Mouse (Mus musculus) CH12.LX (cell line): ENCODE measurements at regions not wholly inside any gene's neighbourhood (a gene's known extent, or its start where the extent isn't known, plus 50 kb on each side); places are given as distances from the start of the nearest gene placed in this dataset.

ENCODE experiments used
- DNase-seq: peaks from one replicate; pipeline ENCODE4 v3.0.0-alpha.2; 2013; ENCODE audit errors: extremely low read depth
- H3K27ac ChIP-seq: 2 replicates; pipeline ENCODE4 v1.5.1; 2012; ENCODE audit warnings: low read depth, mild to moderate bottlenecking, control low read depth, moderate library complexity; ENCODE audit not compliant: insufficient read depth
- H3K27me3 ChIP-seq: replicated peaks from 2 replicates; pipeline ENCODE3; 2012; ENCODE audit warnings: inconsistent platforms
- H3K36me3 ChIP-seq, 2 experiments: replicated peaks in 1 of 2; 2 replicates each; pipeline versions ENCODE3 to v1.6.1; 2012; ENCODE audit warnings: inconsistent platforms in 1 of 2, low read length in 1 of 2, mild to moderate bottlenecking in 1 of 2, mixed read lengths in 1 of 2, moderate library complexity in 1 of 2; ENCODE audit not compliant: control insufficient read depth in 1 of 2, insufficient read depth in 1 of 2
- H3K4me1 ChIP-seq, 2 experiments: 2 replicates each; pipeline ENCODE4 v1.6.1; 2012; ENCODE audit warnings: inconsistent platforms in 1 of 2, moderate library complexity in 1 of 2; ENCODE audit not compliant: insufficient read depth in 2 of 2, control insufficient read depth in 1 of 2
- H3K4me2 ChIP-seq: 2 replicates; pipeline ENCODE4 v1.6.1; 2012; ENCODE audit warnings: low read depth, mild to moderate bottlenecking, control low read depth; ENCODE audit not compliant: poor library complexity, insufficient read depth, severe bottlenecking
- H3K4me3 ChIP-seq, 3 experiments: fragments of 150-350 bp in 1 of 3; sonication (generic) in 1 of 3; replicated peaks in 1 of 3; 2 replicates each; pipeline versions ENCODE3 to v1.5.1; 2011 to 2012; ENCODE audit warnings: low read depth in 2 of 3, low read length in 2 of 3, mild to moderate bottlenecking in 2 of 3, moderate library complexity in 2 of 3, control low read depth in 1 of 3, improper control_type of control experiment in 1 of 3, inconsistent platforms in 1 of 3, mixed read lengths in 1 of 3; ENCODE audit not compliant: poor library complexity in 1 of 3
- H3K79me2 ChIP-seq: replicated peaks from 2 replicates; pipeline ENCODE4 v1.6.1; 2012; ENCODE audit warnings: mild to moderate bottlenecking, moderate library complexity; ENCODE audit not compliant: control insufficient read depth, poor library complexity, insufficient read depth, severe bottlenecking; ENCODE audit errors: extremely low read depth
- H3K9ac ChIP-seq: 2 replicates; pipeline ENCODE4 v1.6.1; 2012; ENCODE audit warnings: low read depth, mild to moderate bottlenecking, control low read depth, moderate library complexity; ENCODE audit not compliant: insufficient read depth
- H3K9me3 ChIP-seq: replicated peaks from 2 replicates; pipeline ENCODE3; 2012; ENCODE audit warnings: low read length, inconsistent platforms, mixed read lengths
- CHD1 ChIP-seq: IDR thresholded peaks from 2 replicates; pipeline ENCODE4 v1.6.1; 2012; ENCODE audit warnings: low read depth, low read length, improper control_type of control experiment, inconsistent platforms
- CHD2 ChIP-seq: IDR thresholded peaks from 2 replicates; pipeline ENCODE4 v1.6.1; 2011; ENCODE audit warnings: low read length, improper control_type of control experiment
- ELF1 ChIP-seq: IDR thresholded peaks from 2 replicates; pipeline ENCODE4 v1.6.1; 2014; ENCODE audit warnings: low read depth, mild to moderate bottlenecking, inconsistent platforms, low read length, improper control_type of control experiment
- GABPA ChIP-seq: IDR thresholded peaks from 2 replicates; pipeline ENCODE4 v1.6.1; 2012; ENCODE audit warnings: low read depth, low read length, improper control_type of control experiment, inconsistent platforms; ENCODE audit not compliant: insufficient replicate concordance
- HCFC1 ChIP-seq: IDR thresholded peaks from 2 replicates; pipeline ENCODE4 v1.6.1; 2012; ENCODE audit warnings: low read depth, mild to moderate bottlenecking, inconsistent platforms, low read length, improper control_type of control experiment
- JUN ChIP-seq: IDR thresholded peaks from 2 replicates; pipeline ENCODE4 v1.6.1; 2011; ENCODE audit warnings: low read depth, mild to moderate bottlenecking, low read length, improper control_type of control experiment, moderate library complexity; ENCODE audit not compliant: insufficient read depth
- JUND ChIP-seq: conservative IDR thresholded peaks from 2 replicates; pipeline ENCODE4 v1.6.1; 2011; ENCODE audit warnings: low read depth, low read length, improper control_type of control experiment
- KAT2A ChIP-seq: IDR thresholded peaks from 2 replicates; pipeline ENCODE4 v1.6.1; 2012; ENCODE audit warnings: low read length, improper control_type of control experiment, inconsistent platforms; ENCODE audit not compliant: insufficient replicate concordance
- MAX ChIP-seq: IDR thresholded peaks from 2 replicates; pipeline ENCODE4 v1.6.1; 2011; ENCODE audit warnings: low read length, improper control_type of control experiment
- MAZ ChIP-seq: IDR thresholded peaks from 2 replicates; pipeline ENCODE4 v1.6.1; 2012; ENCODE audit warnings: low read depth, mild to moderate bottlenecking, inconsistent platforms, low read length, improper control_type of control experiment, moderate library complexity
- NRF1 ChIP-seq: IDR thresholded peaks from 2 replicates; pipeline ENCODE4 v1.6.1; 2014; ENCODE audit warnings: low read depth, mild to moderate bottlenecking, inconsistent platforms, low read length, improper control_type of control experiment, moderate library complexity
- PAX5 ChIP-seq: IDR thresholded peaks from 2 replicates; pipeline ENCODE4 v1.6.1; 2012; ENCODE audit warnings: low read length, inconsistent platforms, mixed read lengths
- POLR2A ChIP-seq: IDR thresholded peaks from 2 replicates; pipeline ENCODE4 v1.6.1; 2011; ENCODE audit warnings: low read depth, mild to moderate bottlenecking, improper control_type of control experiment, low read length
- POLR2AphosphoS2 ChIP-seq: IDR thresholded peaks from 2 replicates; pipeline ENCODE4 v1.6.1; 2011; ENCODE audit warnings: low read depth, low read length, improper control_type of control experiment
- SMC3 ChIP-seq: IDR thresholded peaks from 2 replicates; pipeline ENCODE4 v1.6.1; 2011; ENCODE audit warnings: low read depth, low read length, improper control_type of control experiment
- TBP ChIP-seq: conservative IDR thresholded peaks from 2 replicates; pipeline ENCODE4 v1.6.1; 2011; ENCODE audit warnings: low read depth, low read length, improper control_type of control experiment
- TCF12 ChIP-seq: IDR thresholded peaks from 2 replicates; pipeline ENCODE4 v1.6.1; 2014; ENCODE audit warnings: low read depth, mild to moderate bottlenecking, inconsistent platforms, low read length, improper control_type of control experiment
- USF2 ChIP-seq: conservative IDR thresholded peaks from 2 replicates; pipeline ENCODE4 v1.6.1; 2011; ENCODE audit warnings: low read depth, low read length, improper control_type of control experiment
- ZC3H11A ChIP-seq: IDR thresholded peaks from 2 replicates; pipeline ENCODE4 v1.6.1; 2012; ENCODE audit warnings: low read depth, mild to moderate bottlenecking, inconsistent platforms, low read length, improper control_type of control experiment
- ZKSCAN1 ChIP-seq: IDR thresholded peaks from 2 replicates; pipeline ENCODE4 v1.6.1; 2012; ENCODE audit warnings: low read depth, inconsistent platforms, low read length, improper control_type of control experiment, borderline replicate concordance
- ZMIZ1 ChIP-seq: IDR thresholded peaks from 2 replicates; pipeline ENCODE4 v1.6.1; 2012; ENCODE audit warnings: low read depth, mild to moderate bottlenecking, inconsistent platforms, low read length, improper control_type of control experiment
- dilution Hi-C: fragments of 300-500 bp; cut with MboI; formaldehyde crosslinking; loops from 2 replicates; pipeline ENCODE4 v1.14.3; 2020; ENCODE audit warnings: low sequenced_read_pairs; ENCODE audit not compliant: extremely low pct_unique_long_range_greater_than_20kb, extremely low pct_ligation_motif_present
- in situ Hi-C: fragments of 300-500 bp; cut with MboI; formaldehyde crosslinking; loops from 3 replicates; pipeline ENCODE4 v1.14.3; 2019; ENCODE audit warnings: low sequenced_read_pairs, low pct_ligation_motif_present, low pct_unique_long_range_greater_than_20kb, mixed read lengths

- Histone ChIP-seq H3K27ac (no peak overlapping the region), H3K4me2 (peak overlapping the region; percentile 49; the same call in 1 of the 2 replicates), H3K9ac (no peak overlapping the region), H3K27me3 (no peaks in the 10 kb centered on the region), H3K79me2 (no peaks in the 10 kb centered on the region), H3K9me3 (no peaks in the 10 kb centered on the region), H3K36me3 (no peaks in the 10 kb centered on the region), H3K4me1 (no peaks in the 10 kb centered on the region; a peak in 1 of 4 replicates), H3K4me3 (no peak overlapping the region)
- TF ChIP-seq POLR2A: no peak
- TF ChIP-seq HCFC1: no peak
- TF ChIP-seq ZKSCAN1: no peak
- no peak for TF ChIP-seq GABPA
- TF ChIP-seq CHD1: no peak
- in situ Hi-C loops: loop anchor here (5.0 to 25.0 kb wide), 2 partner anchors 165 to 380 kb away; no protein-coding TSS in a partner anchor
- dilution Hi-C loops: no loop called here
- no peak for DNase-seq
Measured at GRCm38 (mm10) chr3:9082061-9082460, 527.8 kb downstream of the Zfp704 start.

GRCm38 (mm10) chr3:9078201-9078600 is 531.7 kb downstream of the Zfp704 start:
- dilution Hi-C loops (no loop called here), in situ Hi-C loops (loop anchor here (25.0 kb wide), 1 partner anchor 384 kb away; no protein-coding TSS in a partner anchor)
- Histone ChIP-seq H3K4me2 (no peak overlapping the region), H3K27ac (no peak overlapping the region), H3K36me3 (no peaks in the 10 kb centered on the region), H3K79me2 (no peaks in the 10 kb centered on the region), H3K4me1 (no peaks in the 10 kb centered on the region), H3K4me3 (no peak overlapping the region), H3K9me3 (no peaks in the 10 kb centered on the region), H3K27me3 (no peaks in the 10 kb centered on the region), H3K9ac (no peak overlapping the region)
- no peak for DNase-seq
- TF ChIP-seq MAX (no peak), MAZ (no peak), ZMIZ1 (no peak), USF2 (no peak), TBP (no peak), TCF12 (no peak), PAX5 (no peak), CHD2 (no peak), JUN (no peak), KAT2A (no peak), JUND (no peak), ELF1 (no peak), ZC3H11A (no peak), POLR2A (no peak), POLR2AphosphoS2 (no peak), NRF1 (no peak), SMC3 (no peak)
